Mouse (Mus musculus) mouse trophoblast stem cell (cell line): ENCODE data around the gene Amigo3.

Experiments used
- in situ Hi-C, 2 experiments: fragments of 300-500 bp; cut with MseI, MboI; formaldehyde crosslinking; loops; 2 replicates in 1 of 2; 3 replicates in 1 of 2; pipeline ENCODE4 v1.15.1; 2025

The Amigo3 gene

DNA sequence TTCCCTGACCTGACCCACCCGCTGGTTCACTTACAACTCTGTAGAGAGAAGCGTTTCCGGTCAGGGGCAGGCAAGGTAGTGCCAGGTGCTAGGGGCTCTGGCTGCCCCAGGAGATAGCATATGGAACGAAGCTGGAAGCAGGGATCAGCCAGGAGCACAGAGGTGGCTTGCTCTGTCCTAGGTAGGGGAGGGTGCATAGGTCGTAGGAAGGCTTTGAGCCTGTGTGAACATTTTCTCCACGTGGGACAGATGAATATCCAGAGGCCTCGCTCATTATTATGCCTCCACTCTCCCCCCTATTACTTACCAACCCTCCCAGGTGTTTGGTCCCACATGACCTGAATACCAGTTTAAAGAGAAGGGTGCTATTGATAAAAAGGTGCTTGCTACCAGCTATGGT lies 548 bp upstream of the Amigo3 start:
- in situ Hi-C loops = no loop called here

DNA sequence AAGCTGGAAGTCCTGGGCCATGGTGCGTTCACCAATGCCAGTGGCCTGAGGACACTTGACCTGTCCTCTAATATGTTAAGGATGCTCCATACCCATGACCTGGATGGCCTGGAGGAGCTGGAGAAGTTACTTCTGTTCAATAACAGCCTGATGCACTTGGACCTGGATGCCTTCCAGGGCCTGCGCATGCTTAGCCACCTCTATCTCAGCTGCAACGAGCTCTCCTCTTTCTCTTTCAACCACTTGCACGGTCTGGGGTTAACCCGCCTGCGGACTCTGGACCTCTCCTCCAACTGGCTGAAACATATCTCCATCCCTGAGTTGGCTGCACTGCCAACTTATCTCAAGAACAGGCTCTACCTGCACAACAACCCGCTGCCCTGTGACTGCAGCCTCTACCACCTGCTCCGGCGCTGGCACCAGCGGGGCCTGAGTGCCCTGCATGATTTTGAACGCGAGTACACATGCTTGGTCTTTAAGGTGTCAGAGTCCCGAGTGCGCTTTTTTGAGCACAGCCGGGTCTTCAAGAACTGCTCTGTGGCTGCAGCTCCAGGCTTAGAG lies 786 bp downstream of the Amigo3 start:
- in situ Hi-C loops = no loop called here

DNA sequence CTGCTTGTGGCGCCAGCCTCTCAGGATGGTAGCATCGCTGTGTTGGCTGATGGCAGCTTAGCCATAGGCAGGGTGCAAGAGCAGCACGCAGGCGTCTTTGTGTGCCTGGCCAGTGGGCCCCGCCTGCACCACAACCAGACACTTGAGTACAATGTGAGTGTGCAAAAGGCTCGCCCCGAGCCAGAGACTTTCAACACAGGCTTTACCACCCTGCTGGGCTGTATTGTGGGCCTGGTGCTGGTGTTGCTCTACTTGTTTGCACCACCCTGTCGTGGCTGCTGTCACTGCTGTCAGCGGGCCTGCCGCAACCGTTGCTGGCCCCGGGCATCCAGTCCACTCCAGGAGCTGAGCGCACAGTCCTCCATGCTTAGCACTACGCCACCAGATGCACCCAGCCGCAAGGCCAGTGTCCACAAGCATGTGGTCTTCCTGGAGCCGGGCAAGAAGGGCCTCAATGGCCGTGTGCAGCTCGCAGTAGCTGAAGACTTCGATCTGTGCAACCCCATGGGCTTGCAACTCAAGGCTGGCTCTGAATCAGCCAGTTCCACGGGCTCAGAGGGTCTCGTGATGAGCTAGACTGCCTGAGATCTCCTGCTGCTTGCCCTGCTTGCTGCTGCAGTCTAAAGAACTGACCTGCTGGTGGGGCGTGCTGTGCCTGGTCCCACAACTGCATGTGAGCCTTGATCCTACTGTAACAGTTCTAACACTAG lies 1.5 kb downstream of the Amigo3 start:
- in situ Hi-C loops = no loop called here

DNA sequence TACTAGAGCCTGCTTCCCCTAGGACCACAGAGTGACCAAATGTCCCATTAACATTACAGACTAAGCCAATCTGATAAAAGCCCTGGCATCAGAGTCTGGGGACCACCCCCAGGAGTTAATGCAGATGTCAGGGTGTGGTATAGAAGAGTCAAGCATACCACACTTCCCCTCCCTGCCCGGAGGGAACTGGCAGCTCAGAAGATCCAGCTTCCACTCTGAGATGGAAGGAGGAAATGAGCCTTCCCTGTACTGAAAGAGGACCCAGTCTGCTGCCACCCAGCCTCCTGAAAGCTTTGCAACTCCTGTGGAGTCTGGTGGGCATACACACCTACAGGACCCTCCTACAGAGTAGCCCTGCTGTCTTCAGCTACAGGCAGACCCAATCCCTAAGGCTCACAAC lies 2.1 kb downstream of the Amigo3 start:
- in situ Hi-C loops = no loop called here

DNA sequence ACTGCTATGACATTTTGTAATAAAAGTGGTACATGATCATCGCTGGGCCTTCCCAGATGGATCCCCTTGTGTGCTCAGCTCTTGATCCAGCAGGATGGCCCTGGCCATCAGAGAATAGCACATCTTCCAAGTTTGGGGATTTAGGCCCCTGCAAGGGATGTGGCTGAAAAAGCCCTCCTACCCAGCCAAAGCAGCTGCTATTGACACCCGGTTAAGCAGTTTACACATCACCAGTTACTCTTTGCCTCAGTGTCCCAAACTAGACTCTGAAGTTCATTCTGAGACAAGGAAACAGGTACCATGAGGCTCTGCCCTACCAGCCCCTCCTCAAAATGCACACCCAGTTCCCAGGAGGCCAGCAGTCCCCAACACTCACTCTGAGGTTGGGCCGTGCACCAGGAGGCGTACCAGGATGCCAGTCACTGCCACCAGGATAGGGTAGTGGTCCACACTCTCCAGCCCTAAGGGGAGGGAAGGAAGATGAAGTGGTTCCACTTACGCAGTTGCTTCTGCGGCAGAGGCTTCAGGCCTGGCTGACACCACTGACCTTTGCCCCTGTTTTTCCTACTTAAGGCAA lies 2.8 kb downstream of the Amigo3 start:
- in situ Hi-C loops = no loop called here

DNA sequence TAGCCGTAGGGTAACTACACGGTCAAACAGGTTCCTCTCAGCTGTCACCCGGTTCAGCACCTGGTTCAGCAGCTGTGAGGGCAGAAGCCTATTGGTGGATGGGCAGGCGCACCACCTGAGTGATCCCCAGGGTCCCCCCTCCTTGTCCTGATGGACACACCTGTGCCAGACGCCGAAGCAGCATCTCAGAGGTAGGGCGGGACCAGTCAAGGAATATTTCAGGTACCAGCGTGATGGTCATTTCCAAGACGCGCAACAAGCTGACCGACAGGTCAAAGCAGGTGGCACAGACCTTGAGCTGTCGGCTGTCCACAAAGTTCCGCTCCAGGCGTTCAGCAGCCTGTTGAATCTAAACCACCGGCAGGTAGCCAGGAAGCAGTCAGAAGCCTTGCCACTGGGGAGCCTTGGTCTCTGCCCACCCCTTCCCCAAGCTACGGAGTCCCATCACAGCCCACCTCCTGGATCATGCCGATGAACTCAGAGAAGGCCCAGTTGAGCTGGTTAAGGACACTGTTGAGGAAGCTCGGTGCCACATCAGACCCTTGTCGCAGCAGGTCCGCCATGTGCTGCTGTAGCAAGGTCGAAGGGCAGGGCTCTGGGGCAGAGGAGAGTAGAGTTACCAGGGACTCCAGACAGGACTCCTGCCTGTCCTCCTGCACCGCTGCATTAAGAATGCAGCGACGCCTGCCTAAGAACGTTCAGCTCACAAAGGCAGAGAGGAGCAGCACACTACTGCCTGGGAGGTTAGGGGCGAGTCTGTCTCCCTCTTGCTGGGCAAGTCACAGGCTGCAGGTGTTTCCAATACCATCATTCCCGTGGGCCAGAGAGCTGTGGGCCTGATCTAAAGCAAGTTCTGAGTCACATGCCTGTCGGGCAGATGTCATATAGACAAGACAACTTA lies 3.7 kb downstream of the Amigo3 start:
- in situ Hi-C loops = no loop called here

DNA sequence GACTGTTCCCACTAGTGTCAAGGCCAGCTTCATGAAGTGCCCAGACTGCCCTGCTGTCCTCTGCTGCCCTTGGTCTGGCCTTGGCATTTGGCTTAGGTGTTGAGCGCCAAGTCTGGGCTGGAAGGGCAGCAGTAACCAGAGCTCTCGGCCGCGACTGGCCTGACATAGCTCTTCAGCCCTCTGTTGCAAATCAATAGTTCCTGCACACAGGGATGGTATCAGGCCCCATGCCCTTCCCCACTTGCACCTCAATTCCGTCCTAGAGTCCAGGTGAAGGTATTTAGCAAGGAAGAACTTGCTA lies 4.3 kb downstream of the Amigo3 start:
- in situ Hi-C loops = no loop called here

DNA sequence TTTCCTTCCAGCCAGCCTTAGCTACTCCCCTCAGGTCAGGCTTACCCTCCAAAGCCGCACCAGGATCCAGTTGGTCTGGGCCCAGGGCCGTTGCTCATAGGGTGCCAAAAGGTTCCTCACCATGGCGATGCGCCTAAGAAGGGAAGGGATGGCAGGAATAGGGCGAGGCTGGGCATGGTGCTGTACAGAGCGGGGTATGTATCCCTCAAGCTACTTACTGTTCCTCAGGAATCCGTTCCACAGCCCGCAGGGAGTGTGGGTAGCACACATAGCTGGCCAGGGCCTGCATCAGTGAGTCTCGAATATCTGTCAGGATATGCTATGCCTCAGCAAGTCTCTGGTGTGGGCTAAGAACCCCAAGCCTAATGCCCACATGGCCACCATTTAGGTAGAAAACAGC lies 5.3 kb downstream of the Amigo3 start:
- in situ Hi-C loops = no loop called here

DNA sequence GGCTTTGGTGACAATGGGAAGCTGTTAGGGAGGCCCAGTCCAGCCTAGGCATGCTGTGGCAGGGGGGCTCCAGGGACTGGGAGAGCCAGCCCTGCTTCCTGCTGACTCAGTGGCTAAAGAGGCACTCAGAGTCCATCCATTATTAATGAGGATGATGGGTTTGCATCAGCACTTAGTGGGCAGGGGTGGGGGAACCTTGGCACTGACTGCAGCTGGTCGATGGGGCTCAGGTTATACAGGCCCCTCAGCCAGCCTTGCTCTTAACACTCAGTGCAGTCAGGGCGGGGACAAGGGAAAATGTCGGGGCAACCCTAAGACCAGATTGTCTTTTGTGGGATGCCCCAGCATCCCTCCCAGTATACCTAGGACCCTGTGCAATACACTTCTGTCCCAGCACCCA lies 9.2 kb downstream of the Amigo3 start:
- in situ Hi-C loops = no loop called here

DNA sequence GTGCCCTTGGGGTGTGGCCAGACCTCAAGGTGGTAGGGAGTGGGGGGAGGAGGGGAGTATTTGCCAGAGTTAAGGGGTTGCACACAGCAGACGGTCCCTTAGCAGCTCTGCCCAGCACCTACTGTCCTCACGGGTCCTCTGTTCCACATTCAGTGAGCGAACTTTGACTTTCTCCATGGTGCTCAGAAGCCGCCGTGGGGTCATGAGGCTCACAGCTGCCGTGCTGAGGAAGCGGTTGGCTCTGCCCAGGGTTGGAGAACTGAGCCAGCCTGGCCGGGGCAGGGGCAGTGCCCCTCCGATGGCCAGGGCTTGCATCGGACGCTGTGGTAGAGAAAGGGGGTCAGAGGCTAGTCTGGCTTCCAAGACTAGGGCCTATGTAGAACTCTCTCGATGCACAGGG lies 10.4 kb downstream of the Amigo3 start:
- in situ Hi-C loops = no loop called here

DNA sequence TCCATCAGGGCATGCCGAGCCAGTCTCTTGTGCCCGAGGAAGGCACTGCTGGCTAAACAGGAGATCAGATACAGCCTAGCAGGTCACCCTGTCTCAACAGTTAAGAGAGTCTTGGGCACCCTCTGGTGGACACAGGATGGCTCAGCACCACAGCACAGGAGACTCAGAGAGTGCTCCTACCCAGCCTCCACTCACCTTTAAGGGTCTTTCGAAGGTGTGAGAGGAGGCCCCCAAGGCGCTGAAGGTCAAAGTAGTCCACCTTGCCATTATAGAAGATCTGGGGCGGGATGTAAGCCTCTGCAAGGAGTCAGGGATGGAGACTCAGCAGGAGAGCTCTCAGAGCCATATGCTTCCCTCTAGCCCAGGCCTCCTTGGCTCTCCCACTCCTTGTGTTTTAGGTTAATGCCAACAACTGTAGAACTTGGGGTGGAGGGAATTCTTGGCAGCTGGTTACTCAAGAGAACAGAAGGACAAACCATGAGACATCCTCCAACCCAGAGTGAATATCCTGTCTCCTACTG lies 12.6 kb downstream of the Amigo3 start:
- in situ Hi-C loops = no loop called here

DNA sequence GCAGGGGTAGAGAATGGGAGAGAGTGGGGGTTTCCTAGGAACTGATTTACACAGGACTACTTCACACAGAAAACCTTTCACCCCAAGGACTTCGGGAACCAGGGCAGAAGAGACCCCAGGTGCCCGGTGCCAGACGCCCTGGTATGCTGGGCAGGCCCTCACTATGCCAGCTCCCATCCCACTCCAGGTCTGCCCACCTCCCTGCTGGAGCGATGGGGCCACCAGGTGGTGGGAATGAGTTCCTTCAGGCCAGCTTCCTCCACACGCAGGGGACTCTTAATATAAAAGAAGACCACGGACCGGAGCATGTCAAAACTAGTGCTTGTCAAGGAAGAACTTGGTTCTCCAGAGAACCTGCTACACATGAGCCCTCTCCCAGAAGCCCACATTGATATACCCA lies 14.2 kb downstream of the Amigo3 start:
- in situ Hi-C loops = no loop called here

DNA sequence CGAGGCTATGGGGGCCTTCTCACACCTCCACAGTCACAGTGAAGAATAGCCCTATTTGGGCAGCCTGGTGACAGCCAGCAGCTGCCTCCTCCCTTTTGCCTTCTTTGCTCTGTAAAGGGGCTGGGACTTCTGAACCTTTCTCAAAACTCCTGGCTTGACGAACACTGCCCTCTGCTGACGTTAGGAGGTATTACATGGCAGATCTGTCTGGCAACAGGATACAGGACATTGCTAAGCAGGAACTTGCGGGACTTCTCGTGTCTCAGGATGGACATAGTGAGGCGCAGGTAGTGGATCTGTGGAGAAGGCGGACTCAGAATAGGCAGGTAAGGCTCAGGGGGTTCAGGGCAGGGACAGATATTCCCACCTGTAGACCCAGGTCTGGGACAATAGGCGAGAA lies 14.9 kb downstream of the Amigo3 start:
- in situ Hi-C loops = no loop called here

DNA sequence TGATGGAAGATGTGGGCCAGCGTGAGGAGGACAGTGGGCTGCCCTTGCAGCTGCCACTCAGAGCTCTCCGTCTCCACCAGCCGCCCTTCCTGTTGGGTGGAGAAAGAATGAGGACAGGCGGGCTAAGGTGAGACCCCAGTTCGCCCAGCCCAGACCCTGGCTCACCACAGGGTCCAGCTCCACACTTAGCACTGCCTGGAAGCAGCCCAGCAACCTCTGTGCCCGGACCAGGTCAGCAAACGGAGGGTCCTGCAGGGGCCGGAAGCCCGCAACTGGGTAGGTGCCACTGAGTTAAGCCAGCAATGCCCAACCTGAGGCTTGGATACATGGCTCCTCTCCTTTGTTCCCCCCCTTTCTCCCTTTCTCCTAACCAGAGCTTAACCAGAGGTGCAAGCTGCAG lies 16.0 kb downstream of the Amigo3 start:
- in situ Hi-C loops = no loop called here

DNA sequence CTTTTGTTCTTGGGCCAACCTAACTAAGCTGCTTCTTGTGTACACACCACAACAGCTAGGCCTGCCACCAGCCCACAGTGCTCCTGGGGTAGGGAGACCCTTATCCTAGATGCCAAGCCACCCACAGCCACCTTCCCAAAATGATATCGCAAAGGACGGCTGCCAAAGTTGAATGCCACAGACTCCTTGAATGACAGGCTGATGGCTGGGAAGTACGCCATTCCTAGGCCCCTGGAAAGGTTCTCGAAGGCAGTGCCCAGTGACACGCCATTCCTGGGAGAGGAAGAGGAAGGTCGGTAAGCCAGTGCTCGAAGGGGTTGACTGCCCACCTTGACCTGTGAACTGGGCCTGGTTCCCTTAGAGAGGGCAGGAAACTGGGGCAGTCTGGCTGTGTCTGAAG lies 16.6 kb downstream of the Amigo3 start:
- in situ Hi-C loops = no loop called here

DNA sequence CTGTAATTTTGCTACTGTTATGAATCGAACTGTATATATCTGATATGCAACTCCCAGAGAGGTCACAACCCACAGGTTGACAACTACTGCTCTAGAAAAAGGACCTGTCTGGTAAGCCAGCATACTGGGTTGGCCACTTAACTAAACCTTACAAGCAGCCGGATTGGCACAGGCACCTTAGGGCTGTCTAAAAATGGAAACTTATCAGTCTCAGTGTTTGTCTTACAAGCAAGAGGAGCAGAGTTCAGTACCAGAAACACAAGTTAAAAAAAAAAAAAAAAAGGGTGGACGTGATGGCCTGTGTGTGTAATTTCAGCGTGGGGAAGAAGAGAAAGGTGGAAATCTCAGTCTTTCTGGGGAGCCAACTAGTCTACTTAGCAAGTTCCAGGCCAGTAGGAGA lies 18.8 kb downstream of the Amigo3 start:
- in situ Hi-C loops = no loop called here

DNA sequence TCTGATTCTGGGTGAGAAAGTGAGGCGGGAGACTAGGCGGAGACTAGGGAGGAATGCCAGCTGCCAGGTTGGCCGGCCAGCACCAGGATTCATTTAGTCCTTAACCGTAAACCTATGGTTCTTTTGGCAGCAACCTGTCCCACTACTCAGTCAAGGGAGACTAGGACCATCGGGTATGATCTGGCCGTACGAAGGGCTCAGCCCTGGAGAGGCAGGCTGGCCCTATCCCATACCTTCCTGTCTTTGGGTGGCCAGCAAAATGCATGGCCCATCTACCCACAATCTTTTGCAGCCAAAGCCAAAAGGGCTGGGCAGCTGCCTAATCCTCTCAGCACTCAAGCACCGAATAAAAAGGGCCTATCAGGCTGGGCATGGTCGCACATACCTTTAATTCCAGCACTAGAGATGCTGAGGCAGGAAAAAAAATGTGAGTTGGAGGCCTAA lies 19.5 kb downstream of the Amigo3 start:
- in situ Hi-C loops = no loop called here

DNA sequence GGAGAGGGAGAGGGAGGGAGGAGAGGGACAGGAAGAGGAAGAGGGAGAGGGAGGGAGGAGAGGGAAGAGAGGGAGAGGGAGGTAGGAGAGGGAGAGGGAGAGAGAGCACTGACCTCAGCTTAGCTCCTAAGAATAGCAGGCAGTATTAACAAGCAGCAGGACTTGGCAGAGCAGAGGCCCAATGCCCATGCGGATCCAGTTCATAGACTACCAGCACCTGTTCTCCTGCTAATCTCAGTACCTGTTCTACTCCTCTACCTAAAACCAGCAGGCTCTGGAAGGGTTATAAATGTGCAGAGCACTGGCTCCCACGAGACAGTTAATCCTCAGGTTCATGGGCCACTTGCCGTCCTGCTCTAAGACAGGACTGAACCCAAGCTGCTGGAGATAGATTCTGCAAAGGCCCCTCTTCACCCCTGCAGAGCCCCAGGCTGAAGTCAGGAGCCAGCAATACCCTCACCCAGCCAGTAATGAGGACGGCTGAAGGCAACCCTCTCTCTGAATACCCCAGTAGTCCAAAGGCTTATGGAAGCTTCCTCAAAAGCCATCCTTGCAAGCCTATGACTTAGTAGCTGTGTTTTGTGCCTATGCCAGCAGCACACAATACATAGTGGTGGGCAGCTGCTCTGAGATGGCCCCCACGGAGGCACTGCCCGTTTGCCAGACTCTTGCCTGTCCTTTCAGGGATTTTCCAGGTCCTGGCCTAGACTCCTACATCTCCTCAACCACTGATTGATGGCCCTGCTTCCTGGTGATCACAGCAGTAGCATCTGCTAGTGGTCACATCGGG lies 20.4 kb downstream of the Amigo3 start:
- in situ Hi-C loops = no loop called here

DNA sequence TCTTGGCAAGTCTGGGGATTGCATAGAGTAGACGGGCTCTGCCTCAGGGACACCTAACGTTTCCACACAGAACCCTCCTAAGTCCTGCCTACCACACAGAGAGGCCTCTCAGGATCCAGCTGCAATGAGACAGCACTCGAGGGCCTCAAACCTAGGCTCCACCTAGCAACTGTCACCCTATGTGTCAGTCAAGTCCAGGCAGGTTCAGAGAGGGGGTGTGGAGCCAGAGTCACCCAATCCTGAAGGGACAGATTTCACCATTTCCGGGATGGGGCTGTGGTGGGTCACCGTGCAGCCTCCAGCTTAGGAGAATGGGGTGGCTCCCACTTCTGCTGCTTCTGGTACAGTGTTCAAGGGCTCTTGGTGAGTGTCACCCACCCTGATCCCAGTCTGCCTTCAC lies 27.2 kb downstream of the Amigo3 start, which contains the start of gene Mst1:
Mst1 (plus strand) TSS at position 269 of the 400 bp plus-strand sequence.
- in situ Hi-C loops = no loop called here

DNA sequence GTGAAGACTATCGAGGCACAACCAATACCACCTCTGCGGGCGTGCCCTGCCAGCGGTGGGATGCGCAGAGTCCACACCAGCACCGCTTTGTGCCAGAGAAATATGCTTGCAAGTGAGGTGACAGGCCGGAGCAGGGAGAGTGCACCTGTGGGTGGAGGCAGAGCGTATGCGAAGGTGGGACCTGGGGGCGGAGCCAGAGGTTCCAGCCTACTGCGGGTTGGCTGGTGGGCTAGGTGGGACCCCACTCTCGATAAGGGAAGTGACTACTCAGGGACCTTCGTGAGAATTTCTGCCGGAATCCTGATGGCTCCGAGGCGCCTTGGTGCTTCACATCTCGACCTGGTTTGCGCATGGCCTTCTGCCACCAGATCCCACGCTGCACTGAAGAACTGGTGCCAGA lies 29.6 kb downstream of the Amigo3 start:
- in situ Hi-C loops = no loop called here

DNA sequence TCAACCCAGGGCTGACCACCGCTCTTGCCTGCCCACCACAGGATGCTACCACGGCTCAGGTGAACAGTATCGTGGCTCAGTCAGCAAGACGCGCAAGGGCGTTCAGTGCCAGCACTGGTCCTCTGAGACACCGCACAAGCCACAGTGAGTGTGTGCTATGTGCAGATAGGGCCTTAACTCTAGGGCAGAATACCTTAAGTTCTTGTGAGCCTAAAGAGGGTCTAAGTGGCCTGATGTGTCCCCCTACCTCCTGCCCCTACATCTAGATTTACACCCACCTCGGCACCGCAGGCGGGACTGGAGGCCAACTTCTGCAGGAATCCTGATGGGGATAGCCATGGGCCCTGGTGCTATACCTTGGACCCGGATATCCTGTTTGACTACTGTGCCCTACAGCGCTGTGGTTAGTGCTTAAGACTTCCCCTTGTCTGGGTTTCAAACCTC lies 30.1 kb downstream of the Amigo3 start, which contains the start of gene Rnf123:
Rnf123 (minus strand) TSS at position 359 of the 444 bp plus-strand sequence.
- in situ Hi-C loops = no loop called here
